Mouse (Mus musculus) spleen, adult 12 weeks (tissue): ENCODE measurements at regions not wholly inside any gene's neighbourhood (a gene's known extent, or its start where the extent isn't known, plus 50 kb on each side); places are given as distances from the start of the nearest gene placed in this dataset.
A peak's percentile ranks its signal among the peaks of the same experiment; 100 is the strongest.
"Not testable (repeated sequence)": the region's sequence is repeated elsewhere in the genome, so short reads cannot be mapped to it uniquely, and the experiment has no call there.

Experiments
- DNase-seq: peaks from one replicate; pipeline ENCODE4 v3.0.0; 2022; ENCODE audit warnings: low spot score

- not testable (repeated sequence) for DNase-seq
Measured at GRCm38 (mm10) chr17:13432256-13432655, 77.9 kb downstream of the Tcp10c start.

- not testable (repeated sequence) for DNase-seq
Measured at GRCm38 (mm10) chr17:13434146-13434545, 79.8 kb downstream of the Tcp10c start.

- DNase-seq: not testable (repeated sequence)
Measured at GRCm38 (mm10) chr17:13438790-13439189, 84.4 kb downstream of the Tcp10c start.

- DNase-seq: not testable (repeated sequence)
Measured at GRCm38 (mm10) chr17:13440708-13441530, 86.5 kb downstream of the Tcp10c start.

GRCm38 (mm10) chr17:13442229-13442628 lies 87.9 kb downstream of the Tcp10c start:
- not testable (repeated sequence) for DNase-seq

GRCm38 (mm10) chr17:13456869-13457600 lies 102.7 kb downstream of the Tcp10c start:
- not testable (repeated sequence) for DNase-seq

- not testable (repeated sequence) for DNase-seq
Measured at GRCm38 (mm10) chr17:13457942-13458341, 103.6 kb downstream of the Tcp10c start.

- not testable (repeated sequence) for DNase-seq
Measured at GRCm38 (mm10) chr17:13458814-13459213, 104.4 kb downstream of the Tcp10c start.

- DNase-seq: not testable (repeated sequence)
Measured at GRCm38 (mm10) chr17:13462663-13463062, 108.3 kb downstream of the Tcp10c start.

GRCm38 (mm10) chr17:13465822-13466221 lies 111.5 kb downstream of the Tcp10c start:
- not testable (repeated sequence) for DNase-seq

- not testable (repeated sequence) for DNase-seq
Measured at GRCm38 (mm10) chr17:13469867-13470380, 115.6 kb downstream of the Tcp10c start.

- DNase-seq: peak; percentile 47
Measured at GRCm38 (mm10) chr17:13472460-13473062, 118.2 kb downstream of the Tcp10c start.

GRCm38 (mm10) chr17:13474310-13475094 lies 120.1 kb downstream of the Tcp10c start:
- DNase-seq: peak; percentile 39

- DNase-seq: no peak
Measured at GRCm38 (mm10) chr17:13478866-13479571, 124.6 kb downstream of the Tcp10c start.

- no peak for DNase-seq
Measured at GRCm38 (mm10) chr17:13479572-13480063, 125.2 kb downstream of the Tcp10c start.

- peak; percentile 32 for DNase-seq
Measured at GRCm38 (mm10) chr17:13481445-13482085, 127.2 kb downstream of the Tcp10c start.

GRCm38 (mm10) chr17:13482136-13482535 lies 127.8 kb downstream of the Tcp10c start:
- no peak for DNase-seq

- no peak for DNase-seq
Measured at GRCm38 (mm10) chr17:13487291-13488215, 133.2 kb downstream of the Tcp10c start.
